Mouse (Mus musculus) E14TG2a.4 (cell line): ENCODE results near the gene Ephb4.

Experiments used
- CTCF ChIP-seq: conservative IDR thresholded peaks from 2 replicates; pipeline ENCODE4 v1.5.1; 2014; ENCODE audit warnings: low read length
- NANOG ChIP-seq: IDR thresholded peaks from 2 replicates; pipeline ENCODE4 v1.6.1; 2014; ENCODE audit warnings: borderline replicate concordance, low read length, mixed read lengths
- POU5F1 ChIP-seq: IDR thresholded peaks from 2 replicates; pipeline ENCODE4 v1.6.1; 2014; ENCODE audit warnings: low read length, borderline replicate concordance

DNA sequence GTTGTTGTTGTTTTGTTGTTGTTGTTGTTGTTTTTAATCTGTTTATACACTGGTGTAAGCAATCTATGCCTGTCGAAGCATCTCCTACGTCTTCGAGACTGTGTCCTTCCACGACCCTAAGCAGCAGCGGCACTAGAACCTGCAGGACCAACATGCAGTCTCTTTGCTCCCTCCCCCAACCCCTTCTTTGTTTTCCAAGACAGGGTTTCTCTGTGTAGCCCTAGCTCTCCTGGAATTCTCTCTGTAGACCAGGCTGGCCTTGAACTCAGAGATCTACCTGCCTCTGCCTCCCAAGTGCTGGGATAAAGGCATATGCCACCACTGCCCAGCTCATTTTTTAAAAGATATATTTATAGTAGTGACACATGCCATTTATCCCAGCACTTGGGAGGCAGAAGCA, 6.5 kb upstream of the Ephb4 start:
- TF ChIP-seq CTCF (no peak), POU5F1 (no peak), NANOG (no peak)
